Mouse (Mus musculus): ENCODE measurements at regions not wholly inside any gene's neighbourhood (a gene's known extent, or its start where the extent isn't known, plus 50 kb on each side); places are given as distances from the start of the nearest gene placed in this dataset.
"Not testable (repeated sequence)": the region's sequence is repeated elsewhere in the genome, so short reads cannot be mapped to it uniquely, and the experiment has no call there.

DNA sequence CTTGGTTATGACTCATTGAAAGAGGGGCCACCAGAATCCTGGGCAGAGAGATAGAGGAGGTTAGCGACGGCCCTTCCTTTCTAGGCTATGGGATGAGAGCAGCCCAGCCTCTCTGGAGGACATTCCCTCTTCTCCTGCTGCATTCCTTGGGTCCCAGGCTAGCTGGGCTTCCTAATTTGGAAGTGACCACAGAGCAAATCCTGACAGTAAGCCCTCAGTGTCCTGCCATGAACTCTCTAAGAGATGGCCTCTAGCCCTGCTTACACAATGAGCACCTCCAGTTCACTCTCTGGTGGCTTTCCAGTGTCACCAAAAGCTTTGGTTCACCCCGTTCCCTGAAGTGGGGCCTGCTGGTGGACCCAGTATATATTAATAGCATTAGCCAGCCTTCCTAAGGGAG is 64.1 kb upstream of the Rmdn2 start:
- no peak for DNase-seq (ENCODE audit: low spot score)

DNA sequence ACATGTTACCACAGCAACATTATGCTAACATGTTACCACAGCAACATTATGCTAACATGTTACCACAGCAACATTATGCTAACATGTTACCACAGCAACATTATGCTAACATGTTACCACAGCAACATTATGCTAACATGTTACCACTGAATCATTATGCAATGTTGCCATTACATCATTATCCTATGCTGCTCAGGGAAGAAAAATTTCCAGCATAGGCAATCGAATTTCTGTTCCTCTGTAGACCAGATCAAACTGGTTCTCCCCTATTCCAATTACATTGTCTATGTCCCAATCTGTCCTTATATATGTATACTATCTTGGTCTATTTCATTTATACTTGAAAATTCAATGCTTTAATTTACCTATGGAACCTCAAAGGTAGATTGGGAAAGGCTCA is 61.3 kb upstream of the Rmdn2 start:
- not testable (repeated sequence) for DNase-seq (ENCODE audit: low spot score)

DNA sequence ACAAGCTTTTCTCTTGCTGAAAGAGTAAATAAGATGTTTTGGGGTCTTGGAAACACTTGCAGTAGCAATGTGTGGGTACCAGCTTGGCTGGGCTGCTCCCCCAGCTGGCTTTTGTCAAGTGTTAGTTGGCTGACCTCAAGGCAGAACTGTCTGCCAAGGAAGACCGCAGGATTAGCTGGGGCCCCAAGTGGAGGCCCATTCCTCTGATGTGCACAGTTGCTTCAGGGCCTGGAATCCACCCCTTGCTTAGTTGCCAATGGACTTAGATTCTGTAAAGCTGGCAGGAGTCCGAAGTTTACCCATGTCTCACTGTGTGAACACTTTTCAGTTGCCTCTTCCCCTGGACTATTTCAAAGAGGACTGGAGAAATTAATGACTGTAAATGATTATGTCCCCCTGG is 57.8 kb upstream of the Rmdn2 start:
- DNase-seq (ENCODE audit: low spot score): no peak

DNA sequence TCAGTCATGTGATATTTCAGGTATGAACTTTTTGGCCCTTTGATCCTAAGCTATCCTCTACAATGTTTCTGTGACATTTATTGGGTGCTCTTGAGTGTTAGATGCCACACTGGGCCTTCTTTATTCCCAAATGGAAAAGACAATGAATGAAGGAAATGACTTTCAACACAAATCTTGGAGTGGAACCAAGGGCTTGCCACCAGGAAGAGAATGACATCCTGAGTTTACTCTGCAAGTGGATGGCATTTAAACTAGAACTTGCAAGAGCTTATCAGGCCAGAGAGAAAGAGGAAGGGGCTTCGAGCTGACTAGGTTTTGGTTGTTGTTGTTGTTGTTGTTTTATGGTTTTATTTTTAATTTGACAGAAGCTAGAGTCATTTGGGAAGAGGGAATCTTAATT is 56.1 kb upstream of the Rmdn2 start:
- no peak for DNase-seq (ENCODE audit: low spot score)
